Mouse (Mus musculus): ENCODE results near the gene Ctsf. TPM values are rescaled to one million over a fixed set of nuclear protein-coding genes. Genes with fewer than 3 reads are reported as not detected.
A peak's percentile ranks its signal among the peaks of the same experiment; 100 is the strongest.
"Not testable (repeated sequence)": the region's sequence is repeated elsewhere in the genome, so short reads cannot be mapped to it uniquely, and the experiment has no call there.

The Ctsf gene
- polyA plus RNA-seq, 1 experiment from 2014 or later, result 31.6 TPM

GRCm38 (mm10) chr19:4855470-4855820 lies 515 bp downstream of the Ctsf start:
- Histone ChIP-seq H3K4me1 (replicated peaks) (peaks cover 12% of the 10 kb centered on the region), H3K36me3 (peaks cover 10% of the 10 kb centered on the region; the same call in 1 of the 2 replicates), H3K9ac (replicated peaks) (peak overlapping the region; percentile 69), H3K4me2 (peak overlapping the region; percentile 97), H3K9me3 (no peaks in the 10 kb centered on the region), H3K27ac (no peak overlapping the region), H3K4me3 (replicated peaks) (peak overlapping the region; percentile 66), H3K27me3 (peaks cover 7% of the 10 kb centered on the region; the same call in 1 of the 2 replicates)
- 2% methylated on average over 14 of the region's 14 CpGs for WGBS
- ATAC-seq (ENCODE audit: insufficient number of reproducible peaks, insufficient read depth, low FRiP score, low TSS enrichment, low read depth), result 0 out of 2 replicates have a peak, but pooled peaks have one; percentile 20

- Histone ChIP-seq H3K9ac (replicated peaks) (no peak overlapping the region; the same call in 1 of the 2 replicates), H3K4me2 (peak overlapping the region; percentile 97), H3K27me3 (peaks cover 7% of the 10 kb centered on the region; the same call in 1 of the 2 replicates), H3K27ac (no peak overlapping the region), H3K4me3 (replicated peaks) (peak overlapping the region; percentile 66), H3K9me3 (no peaks in the 10 kb centered on the region), H3K36me3 (peaks cover 12% of the 10 kb centered on the region; the same call in 1 of the 2 replicates), H3K4me1 (replicated peaks) (peaks cover 12% of the 10 kb centered on the region)
- WGBS, result 85% methylated on average over 4 of the region's 4 CpGs
- no peak for ATAC-seq (ENCODE audit: insufficient number of reproducible peaks, insufficient read depth, low FRiP score, low TSS enrichment, low read depth)
Observed at GRCm38 (mm10) chr19:4855951-4856350, 1.0 kb downstream of the Ctsf start.

- Histone ChIP-seq H3K4me2 (no peak overlapping the region), H3K4me3 (replicated peaks) (no peak overlapping the region), H3K9ac (replicated peaks) (no peak overlapping the region), H3K27me3 (peaks cover 12% of the 10 kb centered on the region; the same call in 1 of the 2 replicates), H3K27ac (no peak overlapping the region), H3K36me3 (peaks cover 12% of the 10 kb centered on the region; the same call in 1 of the 2 replicates), H3K9me3 (no peaks in the 10 kb centered on the region), H3K4me1 (replicated peaks) (peaks cover 12% of the 10 kb centered on the region)
- 74% methylated on average over 6 of the region's 6 CpGs for WGBS
- no peak for ATAC-seq (ENCODE audit: insufficient number of reproducible peaks, insufficient read depth, low FRiP score, low TSS enrichment, low read depth)
Observed at GRCm38 (mm10) chr19:4859081-4859480, 4.2 kb downstream of the Ctsf start.

GRCm38 (mm10) chr19:4863048-4863447 lies 8.1 kb downstream of the Ctsf start:
- 79% methylated on average over 6 of the region's 6 CpGs for WGBS
- no peak for ATAC-seq (ENCODE audit: insufficient number of reproducible peaks, insufficient read depth, low FRiP score, low TSS enrichment, low read depth)
- Histone ChIP-seq H3K27me3 (peaks cover 31% of the 10 kb centered on the region), H3K4me3 (replicated peaks) (no peak overlapping the region), H3K27ac (no peak overlapping the region), H3K9me3 (no peaks in the 10 kb centered on the region), H3K9ac (replicated peaks) (no peak overlapping the region), H3K36me3 (peaks cover 8% of the 10 kb centered on the region; the same call in 1 of the 2 replicates), H3K4me1 (replicated peaks) (no peaks in the 10 kb centered on the region), H3K4me2 (no peak overlapping the region)

GRCm38 (mm10) chr19:4865147-4865546 lies 10.2 kb downstream of the Ctsf start:
- Histone ChIP-seq H3K4me1 (replicated peaks) (no peaks in the 10 kb centered on the region), H3K9ac (replicated peaks) (no peak overlapping the region), H3K36me3 (peaks cover 5% of the 10 kb centered on the region; the same call in 1 of the 2 replicates), H3K4me3 (replicated peaks) (no peak overlapping the region), H3K9me3 (no peaks in the 10 kb centered on the region), H3K27me3 (peaks cover 40% of the 10 kb centered on the region), H3K27ac (no peak overlapping the region), H3K4me2 (peak overlapping the region; percentile 39)
- 4% methylated on average over 17 of the region's 17 CpGs for WGBS
- no peak for ATAC-seq (ENCODE audit: insufficient number of reproducible peaks, insufficient read depth, low FRiP score, low TSS enrichment, low read depth)

GRCm38 (mm10) chr19:4874613-4875012 lies 19.7 kb downstream of the Ctsf start:
- not testable (repeated sequence) for H3K9me3 ChIP-seq; H3K4me3 ChIP-seq (replicated peaks); H3K4me2 ChIP-seq; H3K9ac ChIP-seq (replicated peaks); H3K27ac ChIP-seq; H3K36me3 ChIP-seq; ATAC-seq (ENCODE audit: insufficient number of reproducible peaks, insufficient read depth, low FRiP score, low TSS enrichment, low read depth)
- Histone ChIP-seq H3K4me1 (replicated peaks) (peaks cover 14% of the 10 kb centered on the region), H3K27me3 (peaks cover 14% of the 10 kb centered on the region)
- WGBS, result 77% methylated on average over 1 of the region's 1 CpGs

- H3K27me3 ChIP-seq, result peaks cover 14% of the 10 kb centered on the region
- WGBS, result 73% methylated on average over 4 of the region's 4 CpGs
- H3K4me3 ChIP-seq (replicated peaks), result no peak overlapping the region
- H3K27ac ChIP-seq, result no peak overlapping the region
- no peaks in the 10 kb centered on the region for H3K9me3 ChIP-seq
- no peak overlapping the region for H3K9ac ChIP-seq (replicated peaks)
- peaks cover 14% of the 10 kb centered on the region for H3K4me1 ChIP-seq (replicated peaks)
- H3K4me2 ChIP-seq, result no peak overlapping the region
- no peak for ATAC-seq (ENCODE audit: insufficient number of reproducible peaks, insufficient read depth, low FRiP score, low TSS enrichment, low read depth)
- no peaks in the 10 kb centered on the region for H3K36me3 ChIP-seq
Observed at GRCm38 (mm10) chr19:4876241-4876640, 21.3 kb downstream of the Ctsf start.

- H3K4me1 ChIP-seq (replicated peaks), result peaks cover 14% of the 10 kb centered on the region
- WGBS, result 65% methylated on average over 3 of the region's 3 CpGs
- H3K36me3 ChIP-seq, result no peaks in the 10 kb centered on the region
- H3K9me3 ChIP-seq, result no peaks in the 10 kb centered on the region
- no peak overlapping the region for H3K9ac ChIP-seq (replicated peaks)
- peaks cover 14% of the 10 kb centered on the region for H3K27me3 ChIP-seq
- no peak overlapping the region for H3K4me2 ChIP-seq
- H3K27ac ChIP-seq, result peak overlapping the region; percentile 1; the same call in 1 of the 2 replicates
- no peak overlapping the region for H3K4me3 ChIP-seq (replicated peaks)
- no peak for ATAC-seq (ENCODE audit: insufficient number of reproducible peaks, insufficient read depth, low FRiP score, low TSS enrichment, low read depth)
Observed at GRCm38 (mm10) chr19:4876755-4877154, 21.8 kb downstream of the Ctsf start.

GRCm38 (mm10) chr19:4877785-4878184 lies 22.9 kb downstream of the Ctsf start, which contains the start of gene Actn3:
TSS of gene Actn3 (minus strand) at chr19:4877909.
- 2% methylated on average over 17 of the region's 17 CpGs for WGBS
- ATAC-seq (ENCODE audit: insufficient number of reproducible peaks, insufficient read depth, low FRiP score, low TSS enrichment, low read depth), result peak; percentile 30
- peak within 1 kb of the TSS; percentile 66 for H3K27ac ChIP-seq
- H3K9me3 ChIP-seq, result no peaks in the 10 kb centered on the region
- H3K4me2 ChIP-seq, result peak within 1 kb of the TSS; percentile 97
- peaks cover 14% of the 10 kb centered on the region for H3K27me3 ChIP-seq
- peak within 1 kb of the TSS; percentile 89 for H3K4me3 ChIP-seq (replicated peaks)
- H3K36me3 ChIP-seq, result no peaks in the 10 kb centered on the region
- H3K9ac ChIP-seq (replicated peaks), result peak within 1 kb of the TSS; percentile 86
- peaks cover 14% of the 10 kb centered on the region for H3K4me1 ChIP-seq (replicated peaks)

GRCm38 (mm10) chr19:4878405-4879323 lies 23.7 kb downstream of the Ctsf start, which contains the start of gene Zdhhc24:
TSS of gene Zdhhc24 (plus strand) at chr19:4878668.
- peak; percentile 91 for ATAC-seq (ENCODE audit: insufficient number of reproducible peaks, insufficient read depth, low FRiP score, low TSS enrichment, low read depth)
- Histone ChIP-seq H3K36me3 (no peaks in the 10 kb centered on the region), H3K27ac (peak within 1 kb of the TSS; percentile 66), H3K9me3 (no peaks in the 10 kb centered on the region), H3K4me2 (peak within 1 kb of the TSS; percentile 97), H3K4me1 (replicated peaks) (peaks cover 14% of the 10 kb centered on the region), H3K9ac (replicated peaks) (peak within 1 kb of the TSS; percentile 86), H3K4me3 (replicated peaks) (peak within 1 kb of the TSS; percentile 89), H3K27me3 (peaks cover 14% of the 10 kb centered on the region)
- under 1% methylated on average over 52 of the region's 52 CpGs for WGBS

- Histone ChIP-seq H3K9me3 (no peaks in the 10 kb centered on the region), H3K27ac (no peak overlapping the region), H3K4me3 (replicated peaks) (peak overlapping the region; percentile 89), H3K4me2 (peak overlapping the region; percentile 97), H3K36me3 (no peaks in the 10 kb centered on the region), H3K27me3 (peaks cover 14% of the 10 kb centered on the region), H3K9ac (replicated peaks) (peak overlapping the region; percentile 86; the same call in 1 of the 2 replicates), H3K4me1 (replicated peaks) (peaks cover 14% of the 10 kb centered on the region)
- ATAC-seq (ENCODE audit: insufficient number of reproducible peaks, insufficient read depth, low FRiP score, low TSS enrichment, low read depth), result no peak
- 48% methylated on average over 10 of the region's 10 CpGs for WGBS
Observed at GRCm38 (mm10) chr19:4879324-4879703, 24.4 kb downstream of the Ctsf start.

Data from limb, embryonic 12.5 days (tissue).